Mouse (Mus musculus) midbrain, embryonic 10.5 days (tissue): ENCODE data around the gene Fbxw26. TPM values are rescaled to one million over a fixed set of nuclear protein-coding genes. Genes with fewer than 3 reads are reported as not detected.
"Not testable (repeated sequence)": the region's sequence is repeated elsewhere in the genome, so short reads cannot be mapped to it uniquely, and the experiment has no call there.

ENCODE experiments used
- DNase-seq: peaks from one replicate; pipeline ENCODE4 v3.0.0-alpha.2; 2017; ENCODE audit warnings: low spot score
- H3K27ac ChIP-seq: fragments of 300-500 bp; sonication (generic); replicated peaks from 2 replicates; pipeline ENCODE4 v1.5.1; 2016; ENCODE audit warnings: mild to moderate bottlenecking
- H3K27me3 ChIP-seq: fragments of 300-500 bp; sonication (generic); 2 replicates; pipeline ENCODE4 v1.6.1; 2016; ENCODE audit warnings: low read depth, mild to moderate bottlenecking; ENCODE audit not compliant: poor library complexity, severe bottlenecking
- H3K36me3 ChIP-seq: fragments of 300-500 bp; sonication (generic); 2 replicates; pipeline ENCODE4 v1.6.1; 2016; ENCODE audit warnings: mild to moderate bottlenecking, moderate library complexity
- H3K4me1 ChIP-seq: fragments of 300-500 bp; sonication (generic); 2 replicates; pipeline ENCODE4 v1.6.1; 2016
- H3K4me3 ChIP-seq: fragments of 300-500 bp; sonication (generic); 2 replicates; pipeline ENCODE4 v1.5.1; 2016; ENCODE audit warnings: mild to moderate bottlenecking, moderate library complexity
- H3K9me3 ChIP-seq: fragments of 300-500 bp; sonication (generic); replicated peaks from 2 replicates; pipeline ENCODE4 v1.6.1; 2016; ENCODE audit warnings: mild to moderate bottlenecking
- WGBS: fragments of 180-500 bp; shearing (Covaris S2); methylation state at CpG from one replicate; pipeline ENCODE4 v1.1.7; 2016; 5-methylcytosine and 5-hydroxymethylcytosine counted together
- polyA plus RNA-seq: library from polyadenylated mRNA; unstranded; fragments of >200 nt; fragmentation: Nextera tagmentation; extraction: Ambion mirVana; gene quantifications from 2 replicates; pipeline ENCODE4 v1.2.1, GENCODE M21; 2016

Fbxw26 gene
- not detected in 2 replicates for polyA plus RNA-seq

DNA sequence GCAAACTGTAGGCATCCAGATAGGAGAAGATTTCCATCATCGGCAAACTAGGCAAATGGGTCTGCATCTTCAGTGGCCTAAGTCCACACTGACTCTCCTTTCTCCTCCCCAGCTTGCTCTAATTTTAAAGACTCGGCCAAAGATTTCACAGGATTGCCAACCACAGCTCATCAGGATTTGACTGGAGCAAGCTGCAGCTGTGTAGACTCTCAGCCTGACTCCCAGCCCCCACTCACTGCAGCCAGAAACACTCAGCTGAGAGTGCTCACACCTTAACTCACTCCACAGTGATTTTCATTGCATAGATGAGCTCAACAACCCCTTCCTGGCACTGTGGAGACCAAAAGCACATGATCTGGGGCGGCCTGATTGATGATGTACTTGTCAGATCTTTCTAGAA is at the start of gene Fbxw26:
TSS of gene Fbxw26 (minus strand) at position 101 of the 400 bp plus-strand sequence.
- not testable (repeated sequence) for H3K27me3 ChIP-seq, H3K27ac ChIP-seq, H3K4me1 ChIP-seq, DNase-seq, H3K9me3 ChIP-seq, H3K4me3 ChIP-seq, H3K36me3 ChIP-seq
- WGBS, result 88% methylated on average over 3 of the region's 3 CpGs

DNA sequence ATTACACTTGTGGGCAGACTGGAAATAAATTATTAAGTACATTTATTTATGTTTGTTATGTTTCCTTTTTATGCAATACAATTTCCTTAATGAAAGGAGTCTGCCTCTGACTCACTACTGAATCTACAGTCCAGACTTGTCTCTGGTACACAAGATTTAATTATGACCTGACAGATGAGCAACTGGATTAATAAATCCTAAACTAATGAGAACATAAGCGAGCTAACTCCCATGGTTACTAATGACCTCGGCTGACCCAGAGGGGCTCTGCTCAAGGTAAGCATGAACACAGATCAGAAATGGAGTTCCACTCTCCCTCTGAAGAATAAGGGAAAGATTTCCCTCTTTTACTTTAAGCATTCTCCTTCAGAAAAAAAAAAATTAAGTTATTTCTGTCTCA is 49.3 kb upstream of the Fbxw26 start:
- no peaks in the 10 kb centered on the region for H3K36me3 ChIP-seq
- H3K4me3 ChIP-seq, result no peak overlapping the region
- H3K4me1 ChIP-seq, result no peaks in the 10 kb centered on the region
- DNase-seq, result no peak
- H3K27ac ChIP-seq, result no peak overlapping the region
- 91% methylated on average over 2 of the region's 2 CpGs for WGBS
- no peaks in the 10 kb centered on the region for H3K9me3 ChIP-seq
- no peaks in the 10 kb centered on the region for H3K27me3 ChIP-seq

DNA sequence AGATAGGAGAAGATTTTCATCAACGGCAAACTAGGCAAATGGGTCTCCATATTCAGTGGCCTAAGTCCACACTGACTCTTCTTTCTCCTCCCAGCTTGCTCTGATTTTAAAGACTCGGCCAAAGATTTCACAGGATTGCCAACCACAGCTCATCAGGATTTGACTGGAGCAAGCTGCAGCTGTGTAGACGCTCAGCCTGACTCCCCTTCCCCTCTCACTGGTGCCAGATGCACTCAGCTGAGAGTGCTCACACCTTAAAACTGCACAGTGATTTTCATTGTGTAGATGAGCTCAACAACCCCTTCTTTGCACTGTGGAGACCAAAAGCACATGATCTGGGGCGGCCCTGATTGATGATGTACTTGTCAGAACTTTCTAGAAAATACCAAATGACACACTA is 44.7 kb upstream of the Fbxw26 start, which contains the start of gene Fbxw27:
TSS of gene Fbxw27 (minus strand) at position 101 of the 400 bp plus-strand sequence.
- DNase-seq, H3K27me3 ChIP-seq, H3K4me3 ChIP-seq, H3K4me1 ChIP-seq, H3K9me3 ChIP-seq, H3K36me3 ChIP-seq, H3K27ac ChIP-seq: not testable (repeated sequence)
- 82% methylated on average over 4 of the region's 4 CpGs for WGBS

DNA sequence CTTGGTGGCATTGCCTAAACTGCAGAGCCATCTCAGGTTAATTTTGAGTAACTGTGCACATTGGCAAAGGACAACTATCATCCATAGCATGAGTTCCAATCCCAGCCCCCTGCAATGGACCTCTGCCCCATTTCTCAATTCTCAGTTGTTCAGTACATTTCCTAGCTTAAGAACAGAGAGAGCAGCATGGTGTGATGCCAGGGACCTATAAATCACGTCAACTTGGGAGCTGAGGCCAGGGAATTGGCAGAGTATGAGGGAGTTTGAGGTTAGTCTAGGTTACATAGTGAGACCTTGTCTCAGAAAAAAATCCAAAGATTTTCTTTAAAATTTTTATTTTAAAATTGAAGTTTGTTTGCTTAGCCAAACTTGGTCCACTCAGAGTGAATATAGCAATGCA is 21.0 kb upstream of the Fbxw26 start:
- 74% methylated on average over 1 of the region's 1 CpGs for WGBS
- not testable (repeated sequence) for H3K4me1 ChIP-seq, H3K27me3 ChIP-seq, DNase-seq, H3K27ac ChIP-seq, H3K36me3 ChIP-seq, H3K4me3 ChIP-seq
- peaks cover 14% of the 10 kb centered on the region for H3K9me3 ChIP-seq

DNA sequence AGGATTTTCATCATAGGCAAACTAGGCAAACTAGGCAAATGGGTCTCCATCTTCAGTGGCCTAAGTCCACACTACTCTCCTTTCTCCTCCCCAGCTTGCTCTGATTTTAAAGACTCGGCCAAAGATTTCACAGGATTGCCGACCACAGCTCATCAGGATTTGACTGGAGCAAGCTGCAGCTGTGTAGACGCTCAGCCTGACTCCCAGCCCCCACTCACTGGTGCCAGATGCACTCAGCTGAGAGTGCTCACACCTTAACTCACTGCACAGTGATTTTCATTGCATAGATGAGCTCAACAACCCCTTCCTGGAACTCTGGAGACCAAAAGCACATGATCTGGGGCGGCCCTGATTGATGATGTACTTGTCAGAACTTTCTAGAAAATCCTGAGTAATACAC is 43.3 kb downstream of the Fbxw26 start, which contains the start of gene Fbxw18:
TSS of gene Fbxw18 (minus strand) at position 101 of the 400 bp plus-strand sequence.
- H3K27ac ChIP-seq, H3K27me3 ChIP-seq, H3K36me3 ChIP-seq, H3K4me1 ChIP-seq, H3K4me3 ChIP-seq, H3K9me3 ChIP-seq, DNase-seq: not testable (repeated sequence)
- WGBS, result 82% methylated on average over 4 of the region's 4 CpGs

DNA sequence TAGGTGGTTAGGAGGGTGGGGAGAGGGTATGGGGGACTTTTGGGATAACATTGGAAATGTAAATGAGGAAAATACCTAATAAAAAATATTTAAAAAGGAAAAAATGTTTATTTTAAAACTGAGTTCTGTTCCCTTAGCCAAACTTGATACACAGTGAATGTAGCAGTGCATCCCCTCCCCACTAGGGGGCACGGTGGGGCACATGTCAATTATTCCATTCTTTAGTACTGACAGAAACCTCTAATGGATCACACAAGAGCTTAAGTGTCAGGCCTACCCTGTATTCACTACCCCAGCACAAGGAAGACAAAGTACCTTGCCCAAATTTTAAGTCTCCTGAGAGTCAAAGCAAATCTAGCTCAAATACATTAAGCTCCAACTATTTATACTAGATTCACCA is 60.6 kb downstream of the Fbxw26 start:
- Histone ChIP-seq H3K27ac (no peak overlapping the region), H3K36me3 (no peaks in the 10 kb centered on the region), H3K4me3 (no peak overlapping the region), H3K27me3 (no peaks in the 10 kb centered on the region), H3K4me1 (no peaks in the 10 kb centered on the region), H3K9me3 (no peaks in the 10 kb centered on the region)
- WGBS, result 3% methylated on average over 1 of the region's 1 CpGs
- DNase-seq, result peak; percentile 24

Other genes starting within 250 kb of the Fbxw26 start
- not detected in 2 replicates for gene Fbxw15, start 177.8 kb downstream of the Fbxw26 start, polyA plus RNA-seq
- not detected in 2 replicates for gene Fbxw24, start 120.0 kb downstream of the Fbxw26 start, polyA plus RNA-seq
- not detected in 2 replicates for gene Fbxw25, start 81.4 kb downstream of the Fbxw26 start, polyA plus RNA-seq
- gene Fbxw18, start 43.4 kb downstream of the Fbxw26 start, polyA plus RNA-seq, result 0.22 TPM in 1 of 2 replicates, not detected in the other
- not detected in 2 replicates for gene Fbxw27, start 44.6 kb upstream of the Fbxw26 start, polyA plus RNA-seq
- not detected in 2 replicates for gene Spink8, start 66.2 kb upstream of the Fbxw26 start, polyA plus RNA-seq
- gene Nme6, start 86.7 kb upstream of the Fbxw26 start, polyA plus RNA-seq, result 109 and 126 TPM in 2 replicates
- gene Camp, start 103.5 kb upstream of the Fbxw26 start, polyA plus RNA-seq, result 0.16 TPM in 1 of 2 replicates, not detected in the other
- 38.7 and 39.5 TPM in 2 replicates for gene Cdc25a, start 129.5 kb upstream of the Fbxw26 start, polyA plus RNA-seq
- gene Map4, start 185.4 kb upstream of the Fbxw26 start, polyA plus RNA-seq, result 69.3 and 84.1 TPM in 2 replicates